Mouse (Mus musculus) intestine, embryonic 15.5 days (tissue): ENCODE data around the gene Arxes1. TPM values are rescaled to one million over a fixed set of nuclear protein-coding genes. Genes with fewer than 3 reads are reported as not detected.
"Not testable (repeated sequence)": the region's sequence is repeated elsewhere in the genome, so short reads cannot be mapped to it uniquely, and the experiment has no call there.

Experiments used
- ATAC-seq: fragments of 200-750 bp; cut with Nextera tagmentation; 2 replicates; pipeline ENCODE4 v1.8.0; 2017; ENCODE audit warnings: moderate TSS enrichment, moderate library complexity
- H3K27ac ChIP-seq: fragments of 300-500 bp; sonication (generic); 2 replicates; pipeline ENCODE4 v1.5.1; 2015; ENCODE audit warnings: mild to moderate bottlenecking, inconsistent platforms
- H3K27me3 ChIP-seq: fragments of 300-500 bp; sonication (generic); replicated peaks from 2 replicates; pipeline ENCODE4 v1.6.1; 2015; ENCODE audit warnings: inconsistent platforms
- H3K36me3 ChIP-seq: fragments of 300-500 bp; sonication (generic); 2 replicates; pipeline ENCODE4 v1.6.1; 2015; ENCODE audit warnings: inconsistent platforms
- H3K4me1 ChIP-seq: fragments of 300-500 bp; sonication (generic); replicated peaks from 2 replicates; pipeline ENCODE4 v1.6.1; 2015; ENCODE audit warnings: inconsistent platforms
- H3K4me2 ChIP-seq: fragments of 300-500 bp; sonication (generic); replicated peaks from 2 replicates; pipeline ENCODE4 v1.6.1; 2015; ENCODE audit warnings: mild to moderate bottlenecking, inconsistent platforms
- H3K4me3 ChIP-seq: fragments of 300-500 bp; sonication (generic); replicated peaks from 2 replicates; pipeline ENCODE4 v1.5.1; 2015; ENCODE audit warnings: inconsistent platforms
- H3K9ac ChIP-seq: fragments of 300-500 bp; sonication (generic); 2 replicates; pipeline ENCODE4 v1.6.1; 2015; ENCODE audit warnings: inconsistent platforms
- H3K9me3 ChIP-seq: fragments of 300-500 bp; sonication (generic); 2 replicates; pipeline ENCODE4 v1.6.1; 2016; ENCODE audit warnings: inconsistent platforms
- WGBS: fragments of 180-500 bp; shearing (Covaris S2); methylation state at CpG from one replicate; pipeline ENCODE4 v1.1.7; 2015; 5-methylcytosine and 5-hydroxymethylcytosine counted together
- polyA plus RNA-seq: library from polyadenylated mRNA; unstranded; fragments of >200 nt; fragmentation: Nextera tagmentation; extraction: Ambion mirVana; gene quantifications from 2 replicates; pipeline ENCODE4 v1.2.1, GENCODE M21; 2015

Arxes1 gene
- polyA plus RNA-seq, 1 experiment from 2014 or later, result 32.3 TPM

GRCm38 (mm10) chrX:136060698-136061097 is 27.5 kb downstream of the Arxes1 start:
- Histone ChIP-seq H3K4me2 (no peak overlapping the region), H3K27ac (no peak overlapping the region), H3K4me1 (no peaks in the 10 kb centered on the region), H3K9me3 (no peaks in the 10 kb centered on the region), H3K27me3 (no peaks in the 10 kb centered on the region), H3K36me3 (no peaks in the 10 kb centered on the region), H3K4me3 (no peak overlapping the region), H3K9ac (no peak overlapping the region)
- WGBS, result 70% methylated on average over 1 of the region's 1 CpGs
- ATAC-seq, result peak; percentile 80; the same call in 1 of the 2 replicates

GRCm38 (mm10) chrX:136067201-136067991 is 34.2 kb downstream of the Arxes1 start:
- H3K36me3 ChIP-seq, H3K27me3 ChIP-seq, H3K9ac ChIP-seq, H3K9me3 ChIP-seq, H3K27ac ChIP-seq, H3K4me1 ChIP-seq: not testable (repeated sequence)
- Histone ChIP-seq H3K4me2 (peak overlapping the region; percentile 50), H3K4me3 (peak overlapping the region; percentile 33)
- peak; percentile 63 for ATAC-seq
- WGBS, result 18% methylated on average over 28 of the region's 48 CpGs

GRCm38 (mm10) chrX:136068020-136068419 is 34.9 kb downstream of the Arxes1 start, which contains the start of gene Bex2:
TSS of gene Bex2 (minus strand) at chrX:136068236.
- ATAC-seq, result peak; percentile 99
- Histone ChIP-seq H3K4me3 (peak within 1 kb of the TSS; percentile 33), H3K4me2 (peak within 1 kb of the TSS; percentile 50)
- WGBS, result 10% methylated on average over 6 of the region's 32 CpGs
- not testable (repeated sequence) for H3K4me1 ChIP-seq, H3K9me3 ChIP-seq, H3K36me3 ChIP-seq, H3K27me3 ChIP-seq, H3K27ac ChIP-seq, H3K9ac ChIP-seq

Other genes with a start within 250 kb of the Arxes1 start
- gene Bhlhb9, start 235.8 kb upstream of the Arxes1 start, polyA plus RNA-seq, result 32.6 and 35.7 TPM in 2 replicates
- gene Gprasp2, start 194.3 kb upstream of the Arxes1 start, polyA plus RNA-seq, result 17.9 and 18.9 TPM in 2 replicates
- gene Arxes2, start 39.5 kb upstream of the Arxes1 start, polyA plus RNA-seq, result 73.9 and 86.6 TPM in 2 replicates
- gene Bex2, start 34.9 kb downstream of the Arxes1 start, polyA plus RNA-seq, result 121 and 127 TPM in 2 replicates
- gene Nxf3, start 51.9 kb downstream of the Arxes1 start, polyA plus RNA-seq, result 0.39 TPM in 1 of 2 replicates, not detected in the other
- 230 and 263 TPM in 2 replicates for gene Bex4, start 105.6 kb downstream of the Arxes1 start, polyA plus RNA-seq
- gene Tceal8, start 139.0 kb downstream of the Arxes1 start, polyA plus RNA-seq, result 219 and 251 TPM in 2 replicates
- gene Tceal5, start 170.5 kb downstream of the Arxes1 start, polyA plus RNA-seq, result 4.1 and 4.2 TPM in 2 replicates
- gene Tceal7, start 181.4 kb downstream of the Arxes1 start, polyA plus RNA-seq, result 1.1 and 1.9 TPM in 2 replicates
- gene Bex1, start 182.1 kb downstream of the Arxes1 start, polyA plus RNA-seq, result 186 and 196 TPM in 2 replicates
- gene Tceal9, start 211.7 kb downstream of the Arxes1 start, polyA plus RNA-seq, result 573 and 647 TPM in 2 replicates
- gene Bex3, start 236.9 kb downstream of the Arxes1 start, polyA plus RNA-seq, result 383 and 402 TPM in 2 replicates